In genomic region chr12:75564498-75564897, GRCm38 (mm10) we compare ENCODE assay signal across 20 mouse cellular contexts. TPM values are rescaled to one million over a fixed set of nuclear protein-coding genes. Genes with fewer than 3 reads are reported as not detected.
DNase-seq lines count a peak whose midpoint lies in the region; ATAC-seq and TF ChIP-seq lines count a peak whose summit lies in the region.
"Had no signal": no experiment of that assay in that cellular context is flagged by ENCODE, and none has a peak within 500 bp of the region (broad histone marks: within the 10 kb centered on the region; RNA-seq: fewer than 3 reads in every experiment).

No protein-coding gene starts in this region.

- 82% methylated on average over 1 of the region's 1 CpGs for WGBS in embryonic facial prominence, embryonic 13.5 days
- 95% methylated on average over 1 of the region's 1 CpGs for WGBS in embryonic facial prominence, embryonic 10.5 days
- 79% methylated on average over 1 of the region's 1 CpGs for WGBS in midbrain, embryonic 11.5 days
- WGBS in midbrain, embryonic 15.5 days = 85% methylated on average over 1 of the region's 1 CpGs
- 8% methylated on average over 1 of the region's 1 CpGs for WGBS in liver, embryonic 15.5 days (ENCODE audit: insufficient replicate concordance)
- 46% methylated on average over 1 of the region's 1 CpGs for WGBS in stomach, postnatal 0 days

- no peak for TF ChIP-seq EP300 in stomach, postnatal 0 days (optimal IDR thresholded peaks at IDR 0.05)

- H3K27me3 ChIP-seq in embryonic facial prominence, embryonic 13.5 days = no peaks in the 10 kb centered on the region
- H3K27me3 ChIP-seq in embryonic facial prominence, embryonic 10.5 days (replicated peaks; ENCODE audit: low read depth, poor library complexity, severe bottlenecking) = no peaks in the 10 kb centered on the region
- no peaks in the 10 kb centered on the region for H3K27me3 ChIP-seq in midbrain, embryonic 11.5 days (ENCODE audit: control insufficient read depth, insufficient read depth, low read length)
- no peaks in the 10 kb centered on the region for H3K27me3 ChIP-seq in midbrain, embryonic 15.5 days (replicated peaks)
- H3K27me3 ChIP-seq in liver, embryonic 15.5 days = no peaks in the 10 kb centered on the region
- no peaks in the 10 kb centered on the region for H3K27me3 ChIP-seq in stomach, postnatal 0 days (ENCODE audit: control insufficient read depth, insufficient read depth, low read length)
- H3K27me3 ChIP-seq: embryonic facial prominence, embryonic 12.5 days; forebrain, embryonic 13.5 days; heart, embryonic 12.5 days had no signal

- intact Hi-C loops in gastrocnemius, postnatal 14 days (cut with DNase I; ENCODE audit: low total_unique reads) = no loop called here

- 0 out of 2 replicates have a peak, but pooled peaks cover 4% of the 10 kb centered on the region for H3K36me3 ChIP-seq in embryonic facial prominence, embryonic 13.5 days
- H3K36me3 ChIP-seq in embryonic facial prominence, embryonic 10.5 days (replicated peaks) = peaks cover 11% of the 10 kb centered on the region; the same call in 1 of the 2 replicates
- H3K36me3 ChIP-seq in midbrain, embryonic 11.5 days (ENCODE audit: control insufficient read depth, insufficient read depth, low read length) = no peaks in the 10 kb centered on the region
- H3K36me3 ChIP-seq in midbrain, embryonic 15.5 days (replicated peaks) = no peaks in the 10 kb centered on the region
- H3K36me3 ChIP-seq in liver, embryonic 15.5 days (replicated peaks) = 0 out of 2 replicates have a peak, but pooled peaks cover 9% of the 10 kb centered on the region
- no peaks in the 10 kb centered on the region; the same call in 1 of the 2 replicates for H3K36me3 ChIP-seq in stomach, postnatal 0 days (ENCODE audit: control insufficient read depth, insufficient read depth, low read length)

- peaks cover 22% of the 10 kb centered on the region for H3K4me1 ChIP-seq in embryonic facial prominence, embryonic 13.5 days
- H3K4me1 ChIP-seq in embryonic facial prominence, embryonic 10.5 days = peaks cover 2% of the 10 kb centered on the region; the same call in 1 of the 2 replicates
- H3K4me1 ChIP-seq in midbrain, embryonic 11.5 days (ENCODE audit: control insufficient read depth, insufficient read depth, low read length) = no peaks in the 10 kb centered on the region
- H3K4me1 ChIP-seq in midbrain, embryonic 15.5 days = 0 out of 2 replicates have a peak, but pooled peaks cover 4% of the 10 kb centered on the region
- peaks cover 41% of the 10 kb centered on the region for H3K4me1 ChIP-seq in liver, embryonic 15.5 days (replicated peaks)
- no peaks in the 10 kb centered on the region; the same call in 1 of the 2 replicates for H3K4me1 ChIP-seq in stomach, postnatal 0 days (replicated peaks; ENCODE audit: control insufficient read depth, insufficient read depth)
- H3K4me1 ChIP-seq: hindbrain, embryonic 10.5 days had no signal

- no peaks in the 10 kb centered on the region for H3K9me3 ChIP-seq in embryonic facial prominence, embryonic 13.5 days
- no peaks in the 10 kb centered on the region for H3K9me3 ChIP-seq in embryonic facial prominence, embryonic 10.5 days
- no peaks in the 10 kb centered on the region for H3K9me3 ChIP-seq in midbrain, embryonic 11.5 days (ENCODE audit: control insufficient read depth, low read length)
- no peaks in the 10 kb centered on the region for H3K9me3 ChIP-seq in midbrain, embryonic 15.5 days
- no peaks in the 10 kb centered on the region for H3K9me3 ChIP-seq in liver, embryonic 15.5 days (replicated peaks)
- no peaks in the 10 kb centered on the region for H3K9me3 ChIP-seq in stomach, postnatal 0 days (ENCODE audit: control insufficient read depth, low read length)
- H3K9me3 ChIP-seq: embryonic facial prominence, embryonic 12.5 days; forebrain, embryonic 13.5 days; heart, embryonic 12.5 days; hindbrain, embryonic 10.5 days had no signal

- no peak for ATAC-seq in embryonic facial prominence, embryonic 13.5 days (ENCODE audit: insufficient number of reproducible peaks, insufficient read depth, low FRiP score, low TSS enrichment, low read depth)
- ATAC-seq in midbrain, embryonic 11.5 days (ENCODE audit: low FRiP score) = no peak
- ATAC-seq in midbrain, embryonic 15.5 days (replicated peaks) = no peak
- peak; percentile 57 for ATAC-seq in liver, embryonic 15.5 days (ENCODE audit: insufficient read depth)
- peak; percentile 58 for ATAC-seq in stomach, postnatal 0 days (ENCODE audit: low FRiP score, low TSS enrichment)
- ATAC-seq: forebrain, embryonic 13.5 days; forebrain, postnatal 0 days had no signal

- no peak overlapping the region for H3K9ac ChIP-seq in embryonic facial prominence, embryonic 13.5 days
- no peak overlapping the region for H3K9ac ChIP-seq in midbrain, embryonic 11.5 days (ENCODE audit: low read length)
- H3K9ac ChIP-seq in midbrain, embryonic 15.5 days = no peak overlapping the region
- no peak overlapping the region for H3K9ac ChIP-seq in liver, embryonic 15.5 days
- H3K9ac ChIP-seq in stomach, postnatal 0 days (ENCODE audit: low read length) = no peak overlapping the region
- H3K9ac ChIP-seq: embryonic facial prominence, embryonic 12.5 days; forebrain, embryonic 13.5 days; forebrain, postnatal 0 days; heart, embryonic 12.5 days; hindbrain, embryonic 14.5 days had no signal

- peak overlapping the region; percentile 22; the same call in 1 of the 2 replicates for H3K27ac ChIP-seq in embryonic facial prominence, embryonic 13.5 days
- no peak overlapping the region for H3K27ac ChIP-seq in embryonic facial prominence, embryonic 10.5 days (replicated peaks)
- no peak overlapping the region for H3K27ac ChIP-seq in midbrain, embryonic 11.5 days (ENCODE audit: low read depth, low read length)
- no peak overlapping the region for H3K27ac ChIP-seq in midbrain, embryonic 15.5 days
- H3K27ac ChIP-seq in liver, embryonic 15.5 days (replicated peaks) = no peak overlapping the region
- 0 out of 2 replicates have a peak overlapping the region, but pooled peaks have one; percentile 13 for H3K27ac ChIP-seq in stomach, postnatal 0 days (replicated peaks)
- H3K27ac ChIP-seq: embryonic facial prominence, embryonic 12.5 days; forebrain, embryonic 13.5 days; heart, adult 2 months; hindbrain, embryonic 10.5 days; hindbrain, embryonic 14.5 days had no signal

- TF ChIP-seq CTCF in stomach, postnatal 0 days (IDR thresholded peaks at IDR 0.05; ENCODE audit: low read depth) = no peak

- no peak overlapping the region for H3K4me2 ChIP-seq in embryonic facial prominence, embryonic 13.5 days
- H3K4me2 ChIP-seq in midbrain, embryonic 11.5 days = no peak overlapping the region
- H3K4me2 ChIP-seq in midbrain, embryonic 15.5 days = no peak overlapping the region
- 0 out of 2 replicates have a peak overlapping the region, but pooled peaks have one; percentile 15 for H3K4me2 ChIP-seq in liver, embryonic 15.5 days
- H3K4me2 ChIP-seq in stomach, postnatal 0 days (replicated peaks; ENCODE audit: low read depth) = no peak overlapping the region
- H3K4me2 ChIP-seq: embryonic facial prominence, embryonic 12.5 days; forebrain, embryonic 13.5 days; heart, embryonic 12.5 days; hindbrain, embryonic 14.5 days had no signal

- no peak overlapping the region for H3K4me3 ChIP-seq in embryonic facial prominence, embryonic 13.5 days
- no peak overlapping the region for H3K4me3 ChIP-seq in embryonic facial prominence, embryonic 10.5 days
- no peak overlapping the region for H3K4me3 ChIP-seq in midbrain, embryonic 11.5 days (ENCODE audit: low read depth, low read length)
- H3K4me3 ChIP-seq in midbrain, embryonic 15.5 days = no peak overlapping the region
- no peak overlapping the region for H3K4me3 ChIP-seq in liver, embryonic 15.5 days (replicated peaks)
- no peak overlapping the region for H3K4me3 ChIP-seq in stomach, postnatal 0 days (ENCODE audit: low read depth, low read length)
- H3K4me3 ChIP-seq: embryonic facial prominence, embryonic 12.5 days; forebrain, embryonic 13.5 days; heart, adult 2 months; heart, embryonic 12.5 days; hindbrain, embryonic 10.5 days had no signal

- no peak for DNase-seq in embryonic facial prominence, embryonic 10.5 days (ENCODE audit: low spot score)
- peak; percentile 33 for DNase-seq in midbrain, embryonic 11.5 days (ENCODE audit: low spot score, missing footprints)
- DNase-seq in stomach, postnatal 0 days (ENCODE audit: low spot score) = no peak
- DNase-seq in gastrocnemius, postnatal 14 days = no peak
- no peak for DNase-seq in cerebellum, adult 18-20 months
- DNase-seq: adrenal gland, postnatal 10 days; B cell, adult 2 months; cerebellum, adult 8-10 months; cerebellum, postnatal 14 days; embryo, embryonic 11 days; forebrain, postnatal 0 days; heart, adult 2 months had no signal

RNA-seq across cellular contexts. Expression of gene Ppp2r5e, which starts 31.5 kb away (rescaled TPM):
- 14.3 and 15.0 TPM in 2 replicates for polyA plus RNA-seq in embryonic facial prominence, embryonic 13.5 days (2015; fragmentation: Nextera tagmentation; extraction: Ambion mirVana)
- polyA plus RNA-seq in embryonic facial prominence, embryonic 10.5 days (2016; fragmentation: Nextera tagmentation; extraction: Ambion mirVana) = 13.2 and 14.5 TPM in 2 replicates
- 22.3 and 24.7 TPM in 2 replicates for polyA plus RNA-seq in midbrain, embryonic 11.5 days (2014; fragmentation: Nextera tagmentation; extraction: Ambion mirVana)
- polyA plus RNA-seq in midbrain, embryonic 15.5 days (2015; fragmentation: Nextera tagmentation; extraction: Ambion mirVana) = 20.9 and 21.3 TPM in 2 replicates
- 5.1 and 5.2 TPM in 2 replicates for polyA plus RNA-seq in liver, embryonic 15.5 days (2015; fragmentation: Nextera tagmentation; extraction: Ambion mirVana)
- polyA plus RNA-seq in stomach, postnatal 0 days (2015; fragmentation: Nextera tagmentation; extraction: Ambion mirVana) = 8.3 and 8.9 TPM in 2 replicates
- total RNA-seq in gastrocnemius, postnatal 14 days (2021) = 10 to 100 TPM; 24.2 to 26.9 TPM

Comparison
In these comparisons a context has a peak if more than half of its experiments do, and no peak if none do; other contexts are left out.
1. H3K27ac ChIP-seq: peak in embryonic facial prominence, embryonic 13.5 days (single experiment) and stomach, postnatal 0 days (single experiment); none in embryonic facial prominence, embryonic 10.5 days (single experiment), midbrain, embryonic 11.5 days (single experiment), midbrain, embryonic 15.5 days (single experiment) and liver, embryonic 15.5 days (single experiment).
2. ATAC-seq: peak in liver, embryonic 15.5 days (single experiment) and stomach, postnatal 0 days (single experiment); none in embryonic facial prominence, embryonic 13.5 days (single experiment), midbrain, embryonic 11.5 days (single experiment) and midbrain, embryonic 15.5 days (single experiment).